Mouse (Mus musculus): Measurements from ENCODE around the gene Olfr279. TPM values are rescaled to one million over a fixed set of nuclear protein-coding genes. Genes with fewer than 3 reads are reported as not detected.

Gene Olfr279
- polyA plus RNA-seq (2015; fragmentation: Nextera tagmentation; extraction: Ambion mirVana) = not detected in 2 replicates

GRCm38 (mm10) chr15:98492102-98492501 is at the start of gene Olfr279:
TSS of gene Olfr279 (plus strand) at chr15:98492402.

GRCm38 (mm10) chr15:98452288-98452687 is 39.9 kb upstream of the Olfr279 start, which contains the start of gene Olfr281:
TSS of gene Olfr281 (plus strand) at chr15:98452588.

GRCm38 (mm10) chr15:98469596-98469995 is 22.6 kb upstream of the Olfr279 start, which contains the start of gene OR5BS1P:
TSS of gene OR5BS1P (plus strand) at chr15:98469896.

GRCm38 (mm10) chr15:98482701-98483100 is 9.5 kb upstream of the Olfr279 start, which contains the start of gene Lalba:
TSS of gene Lalba (minus strand) at chr15:98482721.

GRCm38 (mm10) chr15:98533881-98534627 is 41.9 kb downstream of the Olfr279 start, which contains the start of gene Kansl2:
TSS of gene Kansl2 (minus strand) at chr15:98534264.

Small RNA genes within 50 kb of the gene (microRNA-seq; reads per million reads assigned to microRNA genes)
- not detected for gene Mir1291 (ENCODE audit: borderline replicate concordance, insufficient number of aligned reads)

Other genes with a start within 250 kb of the Olfr279 start
- gene H1fnt, start 235.1 kb upstream of the Olfr279 start, polyA plus RNA-seq (2015; fragmentation: Nextera tagmentation; extraction: Ambion mirVana) = not detected in 2 replicates
- 1.4 and 2.1 TPM in 2 replicates for gene Zfp641, start 196.2 kb upstream of the Olfr279 start, polyA plus RNA-seq (2015; fragmentation: Nextera tagmentation; extraction: Ambion mirVana)
- not detected in 2 replicates for gene Olfr285, start 175.0 kb upstream of the Olfr279 start, polyA plus RNA-seq (2015; fragmentation: Nextera tagmentation; extraction: Ambion mirVana)
- not detected in 2 replicates for gene Olfr284, start 151.4 kb upstream of the Olfr279 start, polyA plus RNA-seq (2015; fragmentation: Nextera tagmentation; extraction: Ambion mirVana)
- not detected in 2 replicates for gene Olfr283, start 111.5 kb upstream of the Olfr279 start, polyA plus RNA-seq (2015; fragmentation: Nextera tagmentation; extraction: Ambion mirVana)
- gene Olfr282, start 61.2 kb upstream of the Olfr279 start, polyA plus RNA-seq (2015; fragmentation: Nextera tagmentation; extraction: Ambion mirVana) = not detected in 2 replicates
- gene Olfr281, start 39.8 kb upstream of the Olfr279 start, polyA plus RNA-seq (2015; fragmentation: Nextera tagmentation; extraction: Ambion mirVana) = not detected in 2 replicates
- not detected in 2 replicates for gene OR5BS1P, start 22.5 kb upstream of the Olfr279 start, polyA plus RNA-seq (2015; fragmentation: Nextera tagmentation; extraction: Ambion mirVana)
- gene Lalba, start 9.7 kb upstream of the Olfr279 start, polyA plus RNA-seq (2015; fragmentation: Nextera tagmentation; extraction: Ambion mirVana) = not detected in 2 replicates
- 69.3 and 93.3 TPM in 2 replicates for gene Kansl2, start 41.9 kb downstream of the Olfr279 start, polyA plus RNA-seq (2015; fragmentation: Nextera tagmentation; extraction: Ambion mirVana)
- gene Ccnt1, start 78.5 kb downstream of the Olfr279 start, polyA plus RNA-seq (2015; fragmentation: Nextera tagmentation; extraction: Ambion mirVana) = 30.2 and 40.7 TPM in 2 replicates
- not detected in 2 replicates for gene 4930415O20Rik, start 78.6 kb downstream of the Olfr279 start, polyA plus RNA-seq (2015; fragmentation: Nextera tagmentation; extraction: Ambion mirVana)
- 7.4 and 10.2 TPM in 2 replicates for gene Adcy6, start 117.7 kb downstream of the Olfr279 start, polyA plus RNA-seq (2015; fragmentation: Nextera tagmentation; extraction: Ambion mirVana)
- 21.8 and 40.6 TPM in 2 replicates for gene Cacnb3, start 138.4 kb downstream of the Olfr279 start, polyA plus RNA-seq (2015; fragmentation: Nextera tagmentation; extraction: Ambion mirVana)
- gene Ddx23, start 170.5 kb downstream of the Olfr279 start, polyA plus RNA-seq (2015; fragmentation: Nextera tagmentation; extraction: Ambion mirVana) = 6.7 and 14.4 TPM in 2 replicates
- gene Rnd1, start 185.1 kb downstream of the Olfr279 start, polyA plus RNA-seq (2015; fragmentation: Nextera tagmentation; extraction: Ambion mirVana) = 1.5 and 1.9 TPM in 2 replicates
- 0.60 and 1.0 TPM in 2 replicates for gene Ccdc65, start 215.8 kb downstream of the Olfr279 start, polyA plus RNA-seq (2015; fragmentation: Nextera tagmentation; extraction: Ambion mirVana)
- 29.2 and 29.9 TPM in 2 replicates for gene Fkbp11, start 235.8 kb downstream of the Olfr279 start, polyA plus RNA-seq (2015; fragmentation: Nextera tagmentation; extraction: Ambion mirVana)